Mouse (Mus musculus) ES-Bruce4 (cell line): ENCODE results near the gene Pde6c.

Experiments used
- CTCF ChIP-seq: IDR thresholded peaks from one replicate; pipeline ENCODE4 v1.8.1; 2011; ENCODE audit warnings: low read depth, low read length
- EP300 ChIP-seq: IDR thresholded peaks from 2 replicates; pipeline ENCODE4 v1.6.1; 2011; ENCODE audit warnings: low read depth, low read length; ENCODE audit not compliant: insufficient read depth
- POLR2A ChIP-seq: IDR thresholded peaks from one replicate; pipeline ENCODE4 v1.8.1; 2011; ENCODE audit warnings: low read length; ENCODE audit not compliant: insufficient read depth

GRCm38 (mm10) chr19:38161648-38162354, 29.2 kb downstream of the Pde6c start:
- TF ChIP-seq CTCF (no peak), POLR2A (no peak), EP300 (no peak)
